Mouse (Mus musculus) heart, embryonic 14.5 days (tissue): ENCODE measurements at regions not wholly inside any gene's neighbourhood (a gene's known extent, or its start where the extent isn't known, plus 50 kb on each side); places are given as distances from the start of the nearest gene placed in this dataset.
A peak's percentile ranks its signal among the peaks of the same experiment; 100 is the strongest.

Experiments used
- ATAC-seq: fragments of 200-750 bp; cut with Nextera tagmentation; 2 replicates; pipeline ENCODE4 v1.8.0; 2017; ENCODE audit warnings: low read depth, moderate TSS enrichment; ENCODE audit not compliant: insufficient number of reproducible peaks, insufficient read depth, low FRiP score
- H3K27ac ChIP-seq, 2 experiments: fragments of 200-500 bp in 1 of 2; fragments of 300-500 bp in 1 of 2; sonication (generic) in 1 of 2; replicated peaks in 1 of 2; 2 replicates each; pipeline ENCODE4 v1.5.1; 2012 to 2014; ENCODE audit warnings: low read depth in 2 of 2, low read length in 2 of 2, control low read depth in 1 of 2, mild to moderate bottlenecking in 1 of 2, mixed read lengths in 1 of 2; ENCODE audit not compliant: control insufficient read depth in 1 of 2, insufficient read depth in 1 of 2
- H3K27me3 ChIP-seq: fragments of 300-500 bp; sonication (generic); 2 replicates; pipeline ENCODE4 v1.6.1; 2014; ENCODE audit warnings: mild to moderate bottlenecking, low read length, control low read depth; ENCODE audit not compliant: control insufficient read depth, insufficient read depth
- H3K36me3 ChIP-seq: fragments of 300-500 bp; sonication (generic); 2 replicates; pipeline ENCODE4 v1.6.1; 2014; ENCODE audit warnings: mild to moderate bottlenecking, control low read depth, low read length, mixed read lengths; ENCODE audit not compliant: control insufficient read depth, insufficient read depth
- H3K4me1 ChIP-seq, 2 experiments: fragments of 200-500 bp in 1 of 2; fragments of 300-500 bp in 1 of 2; sonication (generic) in 1 of 2; 2 replicates each; pipeline ENCODE4 v1.6.1; 2012 to 2014; ENCODE audit warnings: low read length in 2 of 2, control low read depth in 1 of 2, mixed read lengths in 1 of 2; ENCODE audit not compliant: control insufficient read depth in 2 of 2, insufficient read depth in 2 of 2
- H3K4me2 ChIP-seq: fragments of 300-500 bp; sonication (generic); 2 replicates; pipeline ENCODE4 v1.6.1; 2014; ENCODE audit warnings: mild to moderate bottlenecking, low read length
- H3K4me3 ChIP-seq, 2 experiments: fragments of 200-500 bp in 1 of 2; fragments of 300-500 bp in 1 of 2; sonication (generic) in 1 of 2; 2 replicates each; pipeline ENCODE4 v1.5.1; 2012 to 2014; ENCODE audit warnings: low read length in 2 of 2, mild to moderate bottlenecking in 2 of 2, control low read depth in 1 of 2, low read depth in 1 of 2, moderate library complexity in 1 of 2; ENCODE audit not compliant: control insufficient read depth in 1 of 2, insufficient read depth in 1 of 2
- H3K9ac ChIP-seq: fragments of 300-500 bp; sonication (generic); 2 replicates; pipeline ENCODE4 v1.6.1; 2014; ENCODE audit warnings: mild to moderate bottlenecking, low read length
- H3K9me3 ChIP-seq: fragments of 300-500 bp; sonication (generic); 2 replicates; pipeline ENCODE4 v1.6.1; 2016; ENCODE audit warnings: low read length, control low read depth; ENCODE audit not compliant: control insufficient read depth
- WGBS: fragments of 180-500 bp; shearing (Covaris S2); extraction: QIAGEN DNeasy Blood & Tissue Kit; methylation state at CpG from one replicate; pipeline ENCODE4 v1.1.7; 2014; 5-methylcytosine and 5-hydroxymethylcytosine counted together

DNA sequence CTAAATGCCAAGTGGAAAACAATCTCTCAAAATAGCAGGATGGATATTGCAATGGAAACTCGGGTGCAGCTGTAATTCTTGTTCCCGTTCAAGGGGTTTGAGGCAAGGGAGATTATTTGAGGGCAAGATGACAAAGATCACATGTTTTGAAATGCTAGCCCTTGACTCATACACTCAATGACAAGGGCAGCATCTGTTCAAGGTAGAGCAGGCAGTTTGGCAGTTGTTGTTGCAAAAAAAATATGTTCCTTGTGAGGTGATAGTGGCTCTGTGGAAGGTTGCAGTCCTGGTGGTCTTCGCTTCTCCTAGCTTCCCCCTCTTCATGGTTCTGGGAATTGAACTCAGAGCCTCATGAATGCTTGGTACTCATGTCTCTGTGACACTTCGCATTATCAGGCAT lies 72.0 kb upstream of the Dnah5 start:
- ATAC-seq, result no peak
- Histone ChIP-seq H3K36me3 (no peaks in the 10 kb centered on the region), H3K4me2 (no peak overlapping the region), H3K9ac (no peak overlapping the region), H3K27me3 (no peaks in the 10 kb centered on the region), H3K4me3 (no peak overlapping the region), H3K4me1 (peaks cover 13 to 21% of the 10 kb centered on the region in 2 experiments; a peak in 3 of 4 replicates), H3K9me3 (no peaks in the 10 kb centered on the region), H3K27ac (no peak overlapping the region)
- WGBS, result 72% methylated on average over 4 of the region's 4 CpGs

DNA sequence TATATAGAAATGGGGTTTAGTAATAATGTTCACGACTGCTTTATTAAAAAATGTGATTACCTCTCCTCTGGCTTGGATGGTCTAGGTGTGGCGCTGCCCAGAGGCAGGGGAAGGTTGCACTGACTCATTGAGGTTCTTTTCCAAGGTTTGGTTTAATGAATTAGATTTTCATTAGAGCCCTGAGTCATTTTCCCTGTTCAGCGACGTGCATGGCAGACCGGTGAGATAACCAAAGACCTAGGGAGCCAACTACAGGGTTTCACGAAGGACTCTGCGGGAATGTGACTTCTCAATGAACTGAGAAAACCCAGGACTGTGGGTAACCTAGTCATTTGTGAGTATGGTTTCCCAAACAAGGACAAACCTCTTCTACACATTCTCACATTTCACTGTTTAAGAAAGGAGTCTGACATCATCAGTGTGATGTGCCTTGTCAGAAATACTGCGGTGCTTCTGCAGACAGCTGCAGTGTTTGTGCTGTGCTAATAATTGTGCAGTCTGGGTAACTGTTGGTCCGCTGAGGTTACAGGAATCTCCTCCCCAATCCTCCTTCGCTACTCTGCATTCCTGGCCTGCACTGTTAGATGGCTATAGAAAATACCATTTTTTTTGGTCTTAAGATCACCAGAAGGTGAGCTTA lies 70.3 kb upstream of the Dnah5 start:
- Histone ChIP-seq H3K27ac (peak overlapping the region; percentile 46 to 50), H3K4me3 (no peak overlapping the region), H3K36me3 (no peaks in the 10 kb centered on the region), H3K4me2 (peak overlapping the region; percentile 1; the same call in 1 of the 2 replicates), H3K27me3 (no peaks in the 10 kb centered on the region), H3K4me1 (peaks cover 13 to 21% of the 10 kb centered on the region in 2 experiments; a peak in 3 of 4 replicates), H3K9ac (no peak overlapping the region), H3K9me3 (no peaks in the 10 kb centered on the region)
- 35% methylated on average over 10 of the region's 10 CpGs for WGBS
- ATAC-seq, result 0 out of 2 replicates have a peak, but pooled peaks have one; percentile 17

DNA sequence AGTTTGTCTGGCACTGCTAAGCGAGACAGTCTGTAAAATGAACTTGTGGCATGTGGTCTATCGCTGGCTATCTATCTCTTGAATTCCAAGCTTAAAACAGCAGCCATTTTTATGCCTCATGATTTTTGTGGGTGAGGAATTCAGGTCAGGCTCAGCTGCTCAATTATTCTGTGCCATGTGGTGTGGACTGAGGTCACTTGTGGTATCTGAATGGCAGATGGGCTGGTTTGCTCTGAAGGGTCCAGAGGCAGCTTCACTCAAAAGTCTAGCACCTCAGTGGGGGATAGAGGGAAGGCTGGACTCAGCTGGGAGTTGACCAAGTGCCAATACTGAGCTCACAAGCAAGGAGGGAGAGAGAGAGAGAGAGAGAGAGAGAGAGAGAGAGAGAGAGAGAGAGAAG lies 69.3 kb upstream of the Dnah5 start:
- Histone ChIP-seq H3K36me3 (no peaks in the 10 kb centered on the region), H3K27me3 (no peaks in the 10 kb centered on the region), H3K4me3 (no peak overlapping the region), H3K9me3 (no peaks in the 10 kb centered on the region), H3K4me1 (peaks cover 13 to 21% of the 10 kb centered on the region in 2 experiments; a peak in 3 of 4 replicates), H3K4me2 (no peak overlapping the region), H3K27ac (peak overlapping the region; percentile 50 to 66), H3K9ac (no peak overlapping the region)
- no peak for ATAC-seq
- 30% methylated on average over 2 of the region's 2 CpGs for WGBS

DNA sequence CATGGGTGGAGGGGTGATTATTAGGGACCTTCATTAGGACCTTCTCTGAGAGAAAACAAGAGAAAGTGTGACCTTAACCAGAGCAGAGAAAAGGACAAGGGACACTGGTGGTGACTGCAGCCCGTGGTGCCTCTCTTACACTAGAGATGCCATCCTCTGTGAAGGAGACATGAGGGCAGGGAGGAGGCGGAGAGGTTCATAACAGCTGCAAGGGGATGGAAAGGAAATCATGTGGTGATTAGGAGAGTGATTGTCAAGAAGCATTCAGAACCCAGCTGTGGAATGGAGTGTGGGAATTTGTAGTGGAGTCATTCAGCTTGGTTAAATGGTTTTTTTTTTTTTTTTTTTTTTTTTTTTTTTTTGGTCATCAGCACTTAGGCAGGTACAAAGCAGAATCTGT lies 64.7 kb upstream of the Dnah5 start:
- no peak overlapping the region for H3K4me3 ChIP-seq
- H3K9me3 ChIP-seq, result 0 out of 2 replicates have a peak, but pooled peaks cover 3% of the 10 kb centered on the region
- H3K4me1 ChIP-seq, result peaks cover 3 to 5% of the 10 kb centered on the region in 2 experiments; a peak in 3 of 4 replicates
- no peaks in the 10 kb centered on the region for H3K36me3 ChIP-seq
- H3K9ac ChIP-seq, result no peak overlapping the region
- no peaks in the 10 kb centered on the region for H3K27me3 ChIP-seq
- 62% methylated on average over 2 of the region's 2 CpGs for WGBS
- ATAC-seq, result no peak
- no peak overlapping the region for H3K4me2 ChIP-seq
- H3K27ac ChIP-seq, result no peak overlapping the region

DNA sequence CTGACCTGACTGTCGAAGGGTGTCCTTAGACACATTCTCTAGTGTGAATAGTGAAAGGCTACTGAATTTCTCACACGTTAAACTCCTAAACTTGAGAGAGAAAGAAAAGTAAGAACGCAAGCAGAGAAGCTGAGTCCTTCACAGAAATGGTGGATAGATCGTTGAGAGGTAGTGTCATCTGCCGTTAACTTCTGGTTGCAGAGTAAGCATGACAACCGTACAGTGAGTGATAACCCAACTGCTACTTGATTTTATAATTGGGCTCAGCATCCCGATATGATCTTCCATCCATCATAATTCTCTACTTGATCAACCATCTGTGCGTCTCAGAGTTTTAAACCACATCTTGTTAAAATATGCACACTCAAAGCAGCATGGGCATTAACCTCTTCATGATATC lies 63.3 kb upstream of the Dnah5 start:
- Histone ChIP-seq H3K27ac (no peak overlapping the region), H3K9ac (no peak overlapping the region), H3K4me1 (no peaks in the 10 kb centered on the region), H3K9me3 (0 out of 2 replicates have a peak, but pooled peaks cover 3% of the 10 kb centered on the region), H3K36me3 (no peaks in the 10 kb centered on the region), H3K27me3 (no peaks in the 10 kb centered on the region), H3K4me2 (no peak overlapping the region), H3K4me3 (no peak overlapping the region)
- WGBS, result 92% methylated on average over 8 of the region's 8 CpGs
- ATAC-seq, result no peak

DNA sequence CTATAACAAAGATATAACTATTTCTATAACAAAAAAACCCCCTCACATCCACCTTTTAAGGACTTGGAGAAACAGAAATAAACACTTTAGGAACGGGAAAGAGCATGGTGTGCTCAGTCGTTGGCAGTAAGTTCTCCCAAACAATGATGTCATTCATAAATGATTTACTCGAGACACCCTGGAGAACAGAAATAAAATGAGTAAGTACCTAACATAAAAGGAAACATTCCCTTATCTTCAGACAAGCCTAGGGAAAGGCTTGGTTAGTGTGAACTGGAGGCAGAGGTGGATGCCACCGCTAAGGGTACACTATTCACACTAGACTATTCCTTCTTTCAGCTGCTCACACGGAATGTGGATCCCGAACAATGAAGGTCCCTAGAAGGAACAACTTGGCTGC lies 62.2 kb upstream of the Dnah5 start:
- no peaks in the 10 kb centered on the region for H3K36me3 ChIP-seq
- ATAC-seq, result no peak

DNA sequence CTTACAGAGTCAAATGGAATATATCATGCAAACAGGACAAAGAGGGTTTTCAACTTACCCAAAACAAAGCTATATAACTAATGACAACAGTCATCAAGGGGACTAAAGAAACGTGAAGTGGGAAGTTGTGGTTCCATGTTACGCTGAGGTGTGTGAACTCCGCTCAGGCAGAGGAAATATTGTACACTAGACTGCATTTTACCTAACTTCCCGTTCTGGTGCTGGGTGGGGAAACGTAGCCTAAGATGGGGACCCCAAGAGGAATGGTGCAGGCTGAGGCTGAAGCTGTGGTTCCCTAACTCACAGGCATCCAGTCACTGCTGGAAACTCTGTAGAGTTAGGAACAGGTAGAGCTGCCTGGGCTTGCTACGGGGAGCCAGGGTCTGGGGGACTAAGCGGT lies 59.3 kb upstream of the Dnah5 start:
- Histone ChIP-seq H3K4me2 (no peak overlapping the region), H3K4me1 (no peaks in the 10 kb centered on the region), H3K27me3 (no peaks in the 10 kb centered on the region), H3K9ac (no peak overlapping the region), H3K36me3 (no peaks in the 10 kb centered on the region), H3K4me3 (no peak overlapping the region), H3K9me3 (0 out of 2 replicates have a peak, but pooled peaks cover 3% of the 10 kb centered on the region), H3K27ac (no peak overlapping the region)
- ATAC-seq, result no peak
- 86% methylated on average over 7 of the region's 7 CpGs for WGBS

More for the DNA sequence above, 62.2 kb upstream of the Dnah5 start:
- 0 out of 2 replicates have a peak, but pooled peaks cover 3% of the 10 kb centered on the region for H3K9me3 ChIP-seq
- WGBS, result 45% methylated on average over 6 of the region's 6 CpGs
- no peaks in the 10 kb centered on the region for H3K4me1 ChIP-seq
- no peaks in the 10 kb centered on the region for H3K27me3 ChIP-seq
- no peak overlapping the region for H3K27ac ChIP-seq
- H3K4me2 ChIP-seq, result no peak overlapping the region
- no peak overlapping the region for H3K4me3 ChIP-seq
- no peak overlapping the region for H3K9ac ChIP-seq

DNA sequence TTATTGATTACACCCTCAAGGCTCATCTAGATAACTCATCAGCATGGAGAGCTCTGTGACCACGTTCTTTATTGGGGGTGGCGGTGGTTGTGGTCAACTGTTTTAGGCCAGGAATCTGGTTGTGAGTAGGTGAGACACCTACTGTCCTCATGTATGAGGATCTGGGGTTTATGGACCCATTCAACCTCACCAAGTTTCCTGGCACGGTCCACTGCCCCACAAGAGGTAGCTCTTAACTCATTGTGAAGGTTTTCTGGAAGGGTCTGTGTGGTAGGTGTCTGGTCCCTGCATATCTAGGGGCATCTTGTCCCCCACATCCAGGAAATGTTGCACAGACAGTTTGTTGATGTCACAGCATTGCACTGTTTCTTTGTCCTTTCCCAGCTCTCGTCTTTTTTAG lies 58.7 kb upstream of the Dnah5 start:
- Histone ChIP-seq H3K4me3 (no peak overlapping the region), H3K36me3 (no peaks in the 10 kb centered on the region), H3K9me3 (0 out of 2 replicates have a peak, but pooled peaks cover 3% of the 10 kb centered on the region), H3K4me2 (no peak overlapping the region), H3K4me1 (no peaks in the 10 kb centered on the region), H3K9ac (no peak overlapping the region), H3K27me3 (no peaks in the 10 kb centered on the region), H3K27ac (no peak overlapping the region)
- ATAC-seq, result no peak
- WGBS, result 87% methylated on average over 4 of the region's 4 CpGs
